Mouse (Mus musculus) megakaryocyte, embryonic 14.5 days (primary cell): ENCODE results near the gene Mogs.

ENCODE experiments used
- FLI1 ChIP-seq: IDR thresholded peaks from 2 replicates; pipeline ENCODE4 v1.6.1; 2012; ENCODE audit warnings: low read length, inconsistent platforms, mixed read lengths
- GATA1 ChIP-seq: IDR thresholded peaks from 3 replicates; pipeline ENCODE4 v1.6.1; 2012; ENCODE audit warnings: mixed read lengths, low read length, inconsistent platforms, borderline replicate concordance

DNA sequence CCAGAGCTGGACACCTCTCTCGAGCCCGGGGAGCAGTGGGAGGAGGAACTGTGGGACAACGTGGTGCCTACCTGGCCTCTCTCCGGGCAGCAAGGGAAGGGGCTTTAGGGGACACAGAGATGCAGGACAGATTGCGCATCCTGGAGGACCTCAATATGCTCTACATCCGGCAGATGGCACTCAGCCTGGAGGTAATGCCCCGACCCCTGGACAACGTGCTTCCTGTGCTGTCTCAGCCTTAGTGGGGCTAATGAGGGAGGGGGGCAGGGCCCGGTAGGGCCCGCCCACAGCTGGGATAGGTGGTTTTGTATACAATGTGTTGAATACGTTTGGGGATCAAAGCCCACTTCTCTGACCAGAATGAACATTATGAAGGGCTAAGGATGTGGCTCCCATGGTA lies 22.8 kb downstream of the Mogs start:
- TF ChIP-seq GATA1 (no peak), FLI1 (no peak)
